Mouse (Mus musculus): ENCODE data around the gene Tprg. TPM values are rescaled to one million over a fixed set of nuclear protein-coding genes. Genes with fewer than 3 reads are reported as not detected.

Tprg gene
- total RNA-seq (2017), result not detected in 3 replicates

DNA sequence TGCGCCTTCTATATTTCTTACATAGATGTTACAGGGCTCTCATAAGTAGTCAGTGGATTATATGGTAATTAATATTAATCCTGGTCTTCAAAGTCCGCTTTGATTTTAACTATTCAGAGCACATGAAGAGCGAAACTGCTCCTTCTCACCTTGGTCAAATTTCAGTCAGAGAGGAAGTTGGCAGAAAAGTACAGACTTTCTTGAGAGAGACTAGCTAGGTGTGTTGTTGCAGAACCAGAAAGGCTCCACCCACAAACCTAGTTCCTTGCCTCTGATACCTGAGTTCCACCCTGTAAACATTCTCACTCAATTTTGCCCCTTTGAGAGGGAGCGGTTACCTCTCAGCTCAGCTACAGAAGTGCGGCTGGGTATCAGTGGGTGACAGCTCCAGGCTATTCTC is at the start of gene Tprg:
Tprg (plus strand) TSS at position 301 of the 400 bp plus-strand sequence.
- ATAC-seq (replicated peaks; ENCODE audit: insufficient number of reproducible peaks, low FRiP score, low TSS enrichment, poor library complexity, severe bottlenecking), result no peak

DNA sequence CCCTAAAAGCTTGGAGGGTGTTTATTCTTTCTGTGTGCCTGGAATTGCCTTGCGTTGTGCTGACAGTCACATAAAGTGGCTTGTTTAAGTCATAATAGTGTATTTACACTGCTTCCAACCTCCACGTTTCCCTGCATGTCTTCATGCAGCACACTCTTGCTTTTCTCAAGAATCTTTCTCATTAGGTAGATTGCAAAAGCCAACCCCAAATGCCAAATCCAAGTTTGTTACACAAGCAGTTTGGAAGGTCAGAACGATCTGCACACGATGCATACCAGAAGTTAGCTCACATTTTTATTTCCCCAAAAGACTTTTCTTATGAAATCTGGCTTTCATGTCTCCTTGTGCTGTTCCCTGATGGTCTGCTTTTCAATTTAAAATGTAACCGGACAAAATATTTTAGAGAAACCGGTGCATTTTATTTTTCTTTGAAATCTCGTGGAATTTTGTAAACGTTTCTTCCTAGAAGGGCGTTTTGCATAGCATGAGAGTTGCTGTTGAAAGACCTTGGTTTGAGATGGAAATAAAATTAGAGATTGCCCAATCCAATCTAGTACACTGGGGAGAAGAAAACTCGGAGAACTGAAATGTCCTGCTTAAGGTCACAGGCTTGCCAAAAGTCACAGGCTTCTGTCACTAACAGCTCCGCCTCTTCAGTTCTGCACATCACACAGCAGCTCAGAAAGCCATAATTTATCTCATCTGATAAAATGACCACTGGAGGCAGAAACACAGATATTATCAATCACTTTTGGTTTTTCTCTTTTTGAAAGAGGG is 48.2 kb upstream of the Tprg start:
- ATAC-seq (replicated peaks; ENCODE audit: insufficient number of reproducible peaks, low FRiP score, low TSS enrichment, poor library complexity, severe bottlenecking), result no peak

DNA sequence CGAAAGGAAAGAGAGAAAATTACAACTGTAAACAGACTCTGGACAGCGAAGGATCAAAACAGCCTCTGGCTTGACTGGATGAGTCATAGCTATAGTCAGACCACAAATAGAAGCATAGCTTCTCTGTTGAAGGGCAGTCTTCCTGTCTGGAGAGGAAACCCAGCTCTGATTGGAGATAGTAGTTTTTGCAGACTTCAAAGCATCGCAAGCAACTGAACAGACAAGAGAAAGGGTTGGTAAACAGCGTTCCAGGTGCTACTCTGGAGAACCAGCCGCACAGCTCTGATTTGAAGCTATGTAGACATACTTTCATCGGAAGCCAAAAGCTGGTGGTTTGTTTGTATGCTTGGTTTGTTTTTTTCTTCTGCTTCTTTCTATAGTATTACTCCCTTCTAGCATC is 37.7 kb upstream of the Tprg start:
- ATAC-seq (replicated peaks; ENCODE audit: insufficient number of reproducible peaks, low FRiP score, low TSS enrichment, poor library complexity, severe bottlenecking), result no peak

DNA sequence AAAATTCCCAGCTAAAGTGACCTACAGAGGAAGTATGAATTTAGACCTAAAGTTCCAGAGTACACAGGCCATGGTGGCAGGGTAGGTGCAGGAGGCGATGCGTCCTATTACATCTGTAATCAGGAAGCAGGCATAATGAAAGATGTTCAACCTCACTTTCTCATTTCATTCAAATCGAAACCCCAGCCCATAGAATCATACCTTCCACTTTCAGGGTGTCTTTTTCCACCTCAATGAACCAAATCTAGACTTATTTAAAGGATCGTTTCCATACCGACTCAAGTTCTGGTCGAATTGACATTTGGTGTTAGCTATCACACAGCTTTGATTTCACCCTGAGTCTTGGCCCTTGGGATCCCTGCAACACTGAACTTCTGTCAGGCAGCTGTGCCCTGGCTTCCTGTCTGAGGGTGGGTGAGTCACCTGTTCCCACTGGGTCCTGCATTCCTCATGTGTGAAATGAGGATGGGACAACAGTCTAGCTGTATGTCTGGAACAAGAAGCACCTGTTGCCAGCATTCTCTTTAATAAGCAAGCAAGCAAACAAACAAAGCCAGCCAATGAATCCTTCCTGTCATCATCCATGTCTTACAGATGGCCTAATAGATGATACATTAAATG is 36.4 kb upstream of the Tprg start:
- ATAC-seq (replicated peaks; ENCODE audit: insufficient number of reproducible peaks, low FRiP score, low TSS enrichment, poor library complexity, severe bottlenecking), result no peak

DNA sequence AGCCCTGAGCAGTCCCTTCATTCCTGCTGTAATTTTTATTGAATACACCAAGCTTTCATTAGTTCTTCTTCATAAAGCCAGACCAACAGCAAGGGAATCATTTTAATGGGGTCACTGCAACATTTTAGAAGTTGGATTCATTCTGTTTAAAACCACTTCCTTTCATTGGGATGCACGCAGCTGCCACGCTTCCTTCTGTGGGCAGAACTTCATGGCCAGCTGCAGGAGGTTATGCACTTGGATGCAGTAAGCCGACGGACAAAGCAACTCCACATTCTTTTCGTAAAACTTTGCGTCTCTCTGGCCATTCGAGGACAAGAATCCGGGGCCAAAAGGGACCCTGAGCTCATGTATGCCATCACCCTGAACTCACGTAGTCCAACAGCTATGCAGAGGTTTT is 35.5 kb upstream of the Tprg start:
- ATAC-seq (replicated peaks; ENCODE audit: insufficient number of reproducible peaks, low FRiP score, low TSS enrichment, poor library complexity, severe bottlenecking), result no peak

DNA sequence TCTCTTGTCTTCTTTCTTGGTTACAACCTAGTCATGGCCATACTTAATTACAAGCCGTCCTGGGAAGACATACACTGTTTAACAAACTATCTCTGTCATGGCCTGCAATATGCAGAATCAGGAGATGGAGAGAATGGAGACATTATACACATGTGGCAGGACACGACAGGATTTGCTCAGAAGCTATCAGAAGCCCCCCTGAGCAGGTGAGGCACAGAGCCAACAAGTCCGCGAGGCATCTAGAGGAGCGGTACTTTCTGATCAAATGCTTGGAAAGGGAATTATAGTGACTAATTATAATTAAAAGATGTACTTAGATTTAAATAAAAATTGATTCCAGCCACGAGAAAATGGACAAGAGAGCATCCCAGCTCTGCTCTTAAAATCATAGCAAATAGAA is 32.0 kb upstream of the Tprg start:
- ATAC-seq (replicated peaks; ENCODE audit: insufficient number of reproducible peaks, low FRiP score, low TSS enrichment, poor library complexity, severe bottlenecking), result no peak

DNA sequence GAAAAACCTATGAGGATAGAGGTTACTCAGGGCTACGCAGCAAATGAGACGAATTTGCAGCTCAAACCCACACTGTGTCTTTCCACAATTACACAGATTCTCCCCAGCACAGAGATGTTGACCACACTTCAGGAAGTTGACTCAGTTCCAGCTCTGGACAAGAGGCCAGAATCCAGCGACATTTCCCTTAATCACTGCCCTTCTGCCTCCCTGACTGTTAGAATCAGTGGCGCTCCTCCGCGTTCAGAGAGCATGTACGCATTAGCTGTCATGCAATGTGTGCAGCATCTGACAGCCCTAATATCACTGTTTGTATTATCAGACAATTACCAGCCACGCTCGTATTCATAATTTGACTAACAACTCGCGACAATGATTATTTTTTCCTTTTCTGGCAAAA is 31.4 kb upstream of the Tprg start:
- no peak for ATAC-seq (replicated peaks; ENCODE audit: insufficient number of reproducible peaks, low FRiP score, low TSS enrichment, poor library complexity, severe bottlenecking)

DNA sequence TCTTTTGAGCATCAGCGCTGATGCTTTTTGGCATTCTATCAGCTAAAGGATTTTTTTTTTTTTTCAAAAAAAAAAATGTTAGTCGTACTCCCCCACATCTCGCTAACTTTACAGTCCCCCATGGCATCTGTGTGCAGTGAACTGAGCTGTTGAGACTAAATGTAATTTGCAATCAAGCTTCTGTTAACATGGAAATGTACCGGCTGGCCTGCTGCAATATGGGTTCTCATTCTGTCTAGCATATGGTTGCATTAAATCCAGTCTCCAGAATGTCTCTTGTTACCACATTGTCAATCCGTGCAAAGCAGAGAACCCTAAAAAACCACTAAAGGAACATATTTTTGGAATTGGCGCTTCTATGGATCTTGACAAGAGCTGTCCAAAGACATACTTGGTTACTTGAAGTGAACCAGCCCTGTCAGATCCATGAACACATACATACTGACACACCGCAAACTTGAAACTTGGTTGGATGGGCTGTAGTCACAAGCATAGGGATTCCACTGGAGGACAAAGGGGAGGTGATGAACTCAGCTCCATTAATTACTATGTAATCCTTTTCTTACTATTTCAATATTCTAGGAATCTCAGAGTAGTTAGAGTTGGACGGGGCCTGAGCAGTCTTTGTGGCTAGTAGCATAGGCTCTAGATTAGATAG is 30.9 kb upstream of the Tprg start:
- no peak for ATAC-seq (replicated peaks; ENCODE audit: insufficient number of reproducible peaks, low FRiP score, low TSS enrichment, poor library complexity, severe bottlenecking)

DNA sequence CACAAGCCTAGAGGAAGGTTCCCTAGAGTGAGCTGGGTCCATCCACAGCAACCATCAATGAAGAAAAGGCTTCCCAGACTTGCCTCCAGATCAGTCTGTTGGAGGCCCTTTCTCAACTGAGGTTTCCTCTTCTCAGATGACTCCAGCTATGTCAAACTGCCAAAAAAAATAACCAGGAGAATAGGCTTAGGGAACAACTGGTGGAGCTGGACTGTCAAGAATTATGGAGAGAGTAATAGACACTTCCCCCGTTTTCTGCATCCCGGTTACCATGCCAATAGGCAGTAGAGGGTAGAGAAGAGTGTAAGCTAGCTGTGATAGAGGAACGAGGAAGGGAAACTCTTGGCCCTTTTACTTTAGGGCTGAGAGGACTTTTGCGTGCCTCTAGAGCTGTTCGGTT is 24.3 kb upstream of the Tprg start:
- ATAC-seq (replicated peaks; ENCODE audit: insufficient number of reproducible peaks, low FRiP score, low TSS enrichment, poor library complexity, severe bottlenecking), result no peak

DNA sequence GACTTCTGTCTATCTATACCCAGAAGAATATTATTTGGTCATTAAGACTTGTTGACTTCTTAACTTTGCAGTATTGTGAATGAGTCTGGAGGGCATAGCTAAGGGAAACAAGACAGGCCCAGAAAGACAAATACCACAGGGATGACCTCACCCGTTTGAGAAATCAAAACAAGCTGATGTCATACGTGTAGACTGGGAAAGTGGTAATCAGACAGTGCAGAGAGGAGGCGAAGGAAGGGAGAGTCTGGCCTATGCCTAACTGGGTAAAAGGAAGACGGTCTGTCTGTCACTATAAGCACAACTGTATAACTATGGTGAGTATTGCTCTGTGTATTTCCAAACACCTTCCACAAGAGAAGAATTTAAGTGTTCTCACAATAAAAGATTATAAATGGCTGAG is 23.7 kb upstream of the Tprg start:
- no peak for ATAC-seq (replicated peaks; ENCODE audit: insufficient number of reproducible peaks, low FRiP score, low TSS enrichment, poor library complexity, severe bottlenecking)

DNA sequence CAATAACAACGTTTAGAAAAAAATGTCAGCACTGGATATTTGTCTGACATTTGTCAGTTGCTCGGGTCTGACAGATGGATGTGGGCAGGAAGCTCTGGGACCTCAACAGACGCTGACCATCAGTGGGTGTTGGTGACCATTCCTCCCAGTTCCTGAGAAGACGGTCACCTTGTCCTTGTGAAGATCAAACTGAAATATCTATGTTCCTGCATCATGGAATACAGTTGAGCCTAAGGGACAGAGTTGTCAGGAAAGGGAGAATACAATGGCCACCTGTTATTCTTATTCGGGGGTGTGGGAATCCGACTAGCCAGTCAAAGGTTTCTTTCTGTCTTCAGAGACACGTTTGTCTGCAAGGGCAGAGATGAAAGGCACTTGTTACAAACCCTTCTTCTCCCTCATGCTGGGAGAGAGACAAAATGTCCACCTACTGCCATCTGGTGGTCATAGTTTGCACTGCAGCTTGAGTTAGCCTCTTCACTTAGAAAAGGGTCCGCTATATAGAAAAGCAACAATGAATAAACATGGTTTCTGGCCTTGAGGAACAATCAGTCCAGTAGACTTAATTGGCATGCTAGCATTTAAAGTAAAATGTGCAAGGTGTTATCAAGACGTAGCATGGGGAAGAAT is 23.0 kb upstream of the Tprg start:
- ATAC-seq (replicated peaks; ENCODE audit: insufficient number of reproducible peaks, low FRiP score, low TSS enrichment, poor library complexity, severe bottlenecking), result peak; percentile 53

DNA sequence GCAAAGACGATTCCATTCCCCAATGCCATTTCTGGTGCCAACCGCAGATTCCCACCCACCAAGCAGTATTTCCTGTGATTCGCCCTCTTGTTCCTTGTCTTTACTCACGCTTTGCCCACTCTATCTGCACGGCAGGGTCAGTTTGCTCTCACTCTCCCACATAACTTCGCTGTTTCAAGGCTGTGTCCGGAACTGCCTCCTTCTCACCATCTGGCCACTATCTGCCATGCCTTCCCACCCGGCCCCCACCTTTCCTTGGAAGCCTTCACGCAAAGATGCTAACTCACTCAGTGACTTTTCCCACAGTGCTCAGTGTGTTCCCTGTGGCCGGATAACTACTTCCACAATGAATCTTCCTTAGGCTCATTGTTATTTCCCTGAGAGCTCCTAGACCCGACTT is 21.4 kb upstream of the Tprg start:
- no peak for ATAC-seq (replicated peaks; ENCODE audit: insufficient number of reproducible peaks, low FRiP score, low TSS enrichment, poor library complexity, severe bottlenecking)

DNA sequence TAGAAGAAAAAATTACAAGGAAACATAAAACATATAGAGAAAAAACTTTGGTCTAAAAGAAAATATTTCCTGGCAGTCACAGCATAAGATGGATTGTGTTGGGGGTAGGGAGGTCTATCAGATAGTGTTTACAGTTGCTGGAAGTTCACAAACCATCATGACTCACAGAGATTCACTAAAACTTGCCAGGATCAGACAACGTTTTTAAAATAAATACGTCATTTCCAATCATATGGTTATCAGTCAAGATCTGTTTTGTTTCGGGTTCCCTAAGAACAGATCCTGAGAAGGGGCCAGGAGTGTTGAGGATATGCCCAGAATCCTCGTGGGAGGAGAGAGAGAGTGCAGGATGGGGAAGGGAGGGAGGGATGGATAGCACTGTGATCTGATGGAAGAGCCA is 18.3 kb upstream of the Tprg start:
- no peak for ATAC-seq (replicated peaks; ENCODE audit: insufficient number of reproducible peaks, low FRiP score, low TSS enrichment, poor library complexity, severe bottlenecking)

DNA sequence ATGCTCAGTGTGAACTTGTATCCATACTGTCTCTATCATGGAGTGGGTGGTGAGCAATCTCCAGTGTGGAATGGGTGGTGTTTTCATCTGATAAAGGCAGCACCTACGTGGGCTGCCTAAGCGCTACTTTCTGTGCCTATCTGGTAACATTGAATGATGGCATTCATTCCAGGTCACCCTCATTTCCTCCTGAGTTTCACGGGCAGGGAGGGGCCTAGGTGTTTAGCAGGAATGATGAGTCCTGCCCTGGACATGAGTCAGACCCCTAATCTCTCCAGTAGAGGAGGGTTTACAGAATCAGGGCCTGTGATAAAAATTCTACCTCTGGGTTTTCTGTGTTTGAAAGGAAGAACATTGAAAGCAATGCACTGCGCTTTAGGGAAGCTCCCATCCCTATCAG is 4.1 kb upstream of the Tprg start:
- no peak for ATAC-seq (replicated peaks; ENCODE audit: insufficient number of reproducible peaks, low FRiP score, low TSS enrichment, poor library complexity, severe bottlenecking)

DNA sequence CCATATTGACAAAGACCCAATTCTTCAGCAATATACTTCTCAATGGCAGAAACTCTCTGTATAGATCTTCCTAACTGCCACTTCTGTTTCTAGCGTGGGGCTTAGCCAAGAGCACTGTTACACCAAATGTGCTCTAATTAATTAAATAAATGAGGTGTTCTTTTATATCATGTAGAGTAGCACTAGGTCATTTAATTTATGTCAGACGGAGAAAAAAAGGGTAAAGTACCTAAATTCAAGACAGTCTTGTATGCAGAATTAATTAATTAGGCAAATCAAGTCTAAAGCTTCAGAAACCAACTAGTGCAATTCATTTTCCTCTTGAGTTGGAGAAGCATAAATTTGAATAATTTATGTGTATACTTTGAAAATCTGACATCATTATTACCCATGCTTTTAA is 7.1 kb downstream of the Tprg start:
- ATAC-seq (replicated peaks; ENCODE audit: insufficient number of reproducible peaks, low FRiP score, low TSS enrichment, poor library complexity, severe bottlenecking), result no peak

DNA sequence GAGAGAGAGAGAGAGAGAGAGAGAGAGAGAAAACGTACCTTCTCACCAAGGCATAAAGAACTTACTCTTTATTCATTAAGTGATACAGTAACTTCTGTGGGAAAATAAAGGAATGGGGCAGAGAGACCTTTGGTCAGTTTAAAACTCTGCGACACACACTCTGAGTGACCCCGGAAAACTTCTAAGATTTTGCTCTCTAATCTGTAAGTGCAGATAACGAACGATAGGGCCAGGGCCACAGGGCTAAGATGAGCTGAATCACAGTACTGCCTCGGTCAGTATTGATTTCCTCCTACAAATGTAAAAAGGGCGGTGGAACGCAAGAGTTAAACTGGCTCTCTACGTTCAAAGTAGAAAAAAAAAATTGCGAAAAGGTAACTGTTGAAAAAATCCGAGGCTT is 8.9 kb downstream of the Tprg start:
- ATAC-seq (replicated peaks; ENCODE audit: insufficient number of reproducible peaks, low FRiP score, low TSS enrichment, poor library complexity, severe bottlenecking), result no peak

DNA sequence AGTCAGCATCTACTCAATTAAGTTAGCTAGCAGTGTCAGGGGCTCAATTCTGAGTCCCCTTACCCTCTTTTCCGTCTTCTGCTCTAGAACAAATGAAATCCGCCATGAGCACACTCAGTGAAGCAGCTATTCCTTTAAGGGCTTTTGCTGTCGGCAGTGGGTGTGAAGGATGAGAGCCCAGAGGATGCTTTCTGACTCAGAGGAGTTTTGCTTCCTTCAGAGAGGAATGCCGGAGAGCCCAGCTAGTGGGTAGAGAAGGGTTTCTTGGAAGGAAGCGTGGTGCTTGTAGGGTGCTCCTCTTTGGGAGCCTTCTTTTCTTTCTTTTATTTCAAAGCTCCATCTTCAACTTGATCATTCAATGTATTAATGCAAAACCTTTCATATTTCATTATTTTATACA is 10.1 kb downstream of the Tprg start:
- no peak for ATAC-seq (replicated peaks; ENCODE audit: insufficient number of reproducible peaks, low FRiP score, low TSS enrichment, poor library complexity, severe bottlenecking)

DNA sequence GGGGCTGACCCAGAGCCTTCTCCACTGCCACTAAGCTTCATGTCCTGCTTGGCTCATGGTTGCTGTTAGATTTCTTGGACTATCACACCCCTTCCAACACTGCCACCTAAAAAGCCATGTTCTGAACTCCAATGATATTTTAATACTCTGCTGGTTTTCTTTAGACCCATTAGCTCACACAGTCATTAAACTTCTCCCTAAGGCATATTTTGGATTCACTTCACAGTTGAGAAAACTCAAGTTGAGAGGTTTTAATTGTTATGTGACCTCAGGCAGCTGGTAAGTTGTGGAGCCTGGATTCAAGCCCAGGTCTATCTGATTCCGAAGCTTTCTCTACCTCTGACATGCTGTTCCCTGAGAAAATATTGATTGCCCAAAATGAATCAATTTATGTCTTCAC is 11.6 kb downstream of the Tprg start:
- no peak for ATAC-seq (replicated peaks; ENCODE audit: insufficient number of reproducible peaks, low FRiP score, low TSS enrichment, poor library complexity, severe bottlenecking)

DNA sequence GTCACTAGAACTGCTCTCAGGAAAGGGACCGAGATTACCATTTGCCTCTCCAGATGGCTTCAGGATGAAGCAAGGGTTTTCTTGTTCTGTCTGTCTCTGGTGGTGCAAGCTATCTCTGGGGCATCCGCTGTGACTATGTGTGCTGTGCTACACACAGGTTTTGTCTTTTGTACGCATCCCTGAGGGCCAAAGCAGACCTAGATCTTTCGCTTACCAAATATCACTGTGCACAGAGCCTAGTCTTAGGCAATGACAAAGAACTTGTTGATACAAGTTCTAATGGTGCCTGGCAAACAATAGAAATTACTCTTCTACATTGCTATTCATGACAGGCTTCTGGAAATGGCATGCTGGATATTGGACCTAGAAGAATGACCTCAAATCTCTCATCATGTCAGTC is 16.0 kb downstream of the Tprg start:
- ATAC-seq (replicated peaks; ENCODE audit: insufficient number of reproducible peaks, low FRiP score, low TSS enrichment, poor library complexity, severe bottlenecking), result no peak

DNA sequence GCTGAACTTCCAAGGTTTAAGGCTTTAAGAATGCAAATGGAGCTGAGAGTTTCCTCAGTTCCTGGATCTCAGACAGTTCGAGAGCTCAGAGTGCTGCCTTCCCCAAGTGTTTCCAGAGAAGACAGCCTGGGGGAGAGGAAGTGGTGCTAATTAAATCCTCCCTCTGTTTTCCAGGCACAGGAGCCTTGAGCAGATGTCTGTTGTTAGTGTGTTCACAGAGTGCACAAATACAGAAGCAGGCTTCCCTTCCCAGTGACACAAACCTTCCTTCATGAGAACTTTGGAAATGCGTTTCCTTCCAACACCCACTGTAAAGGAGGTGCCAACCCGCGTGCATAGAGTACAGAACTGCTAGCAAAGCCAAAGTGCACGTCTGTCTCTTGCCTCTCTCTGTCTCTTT is 27.4 kb downstream of the Tprg start:
- ATAC-seq (replicated peaks; ENCODE audit: insufficient number of reproducible peaks, low FRiP score, low TSS enrichment, poor library complexity, severe bottlenecking), result no peak

Data from monocyte, adult 5-6 weeks (primary cell).